Mouse (Mus musculus) cerebellum, adult 2 months (tissue): ENCODE results near the gene Abhd15. TPM values are rescaled to one million over a fixed set of nuclear protein-coding genes. Genes with fewer than 3 reads are reported as not detected.

ENCODE experiments used
- DNase-seq, 2 experiments: peaks; one replicate each; pipeline ENCODE4 v3.0.0; 2021
- H3K27ac ChIP-seq: fragments of 200-500 bp; 2 replicates; pipeline ENCODE4 v1.5.1; 2012; ENCODE audit warnings: low read length, control low read depth, inconsistent platforms; ENCODE audit not compliant: insufficient read depth
- H3K27me3 ChIP-seq: fragments of 200-500 bp; 2 replicates; pipeline ENCODE4 v1.6.1; 2012; ENCODE audit warnings: inconsistent platforms, mild to moderate bottlenecking, low read length, moderate library complexity; ENCODE audit not compliant: control insufficient read depth, insufficient read depth
- H3K4me1 ChIP-seq: fragments of 200-500 bp; 2 replicates; pipeline ENCODE4 v1.6.1; 2011; ENCODE audit warnings: low read length; ENCODE audit not compliant: control insufficient read depth, insufficient read depth
- H3K4me3 ChIP-seq: fragments of 200-500 bp; replicated peaks from 2 replicates; pipeline ENCODE3; 2011; ENCODE audit warnings: mild to moderate bottlenecking, low read depth, low read length, control low read depth; ENCODE audit not compliant: insufficient read depth
- CTCF ChIP-seq: fragments of 200-500 bp; IDR thresholded peaks from 2 replicates; pipeline ENCODE4 v1.5.1; 2011; ENCODE audit warnings: low read depth, mild to moderate bottlenecking, control low read depth, low read length, moderate library complexity, borderline replicate concordance; ENCODE audit not compliant: insufficient read depth
- POLR2A ChIP-seq: fragments of 200-500 bp; IDR thresholded peaks from 2 replicates; pipeline ENCODE4 v1.6.1; 2011; ENCODE audit warnings: low read length, control low read depth, borderline replicate concordance; ENCODE audit not compliant: insufficient read depth
- WGBS: fragments of 180-500 bp; shearing (Covaris S2); methylation state at CpG from one replicate; pipeline ENCODE4 v1.1.7; 2018; 5-methylcytosine and 5-hydroxymethylcytosine counted together
- polyA plus RNA-seq: library from polyadenylated mRNA; depleted of rRNA; stranded (reverse); fragments of >200 nt; gene quantifications from 2 replicates; pipeline ENCODE4 v1.2.3, GENCODE M21; 2012; rRNA removed

Gene Abhd15
- 0.98 and 1.0 TPM in 2 replicates for polyA plus RNA-seq

GRCm38 (mm10) chr11:77514832-77515636 is at the start of gene Abhd15:
Gene Abhd15 (plus strand): TSS chr11:77515121.
- Histone ChIP-seq H3K4me3 (peak within 1 kb of the TSS; percentile 46), H3K27ac (no peak within 1 kb of the TSS), H3K27me3 (no peaks in the 10 kb centered on the region), H3K4me1 (no peaks in the 10 kb centered on the region)
- 1% methylated on average over 72 of the region's 72 CpGs for WGBS
- no peak for TF ChIP-seq CTCF
- no peak for TF ChIP-seq POLR2A
- peak; percentile 61 to 63 for DNase-seq

- no peak overlapping the region for H3K4me3 ChIP-seq
- DNase-seq, result no peak
- H3K27me3 ChIP-seq, result no peaks in the 10 kb centered on the region
- H3K27ac ChIP-seq, result no peak overlapping the region
- H3K4me1 ChIP-seq, result no peaks in the 10 kb centered on the region
- TF ChIP-seq POLR2A, result no peak
- TF ChIP-seq CTCF, result no peak
- whole genome bisulfite sequencing, result 54% methylated on average over 9 of the region's 9 CpGs
Measured at GRCm38 (mm10) chr11:77466544-77466943, 48.4 kb upstream of the Abhd15 start.

- no peaks in the 10 kb centered on the region for H3K4me1 ChIP-seq
- peak; percentile 62 to 63 for DNase-seq
- H3K27me3 ChIP-seq, result no peaks in the 10 kb centered on the region
- TF ChIP-seq CTCF (peak; percentile 40; the same call in 1 of the 2 replicates), POLR2A (no peak)
- no peak overlapping the region for H3K4me3 ChIP-seq
- no peak overlapping the region for H3K27ac ChIP-seq
- 11% methylated on average over 25 of the region's 25 CpGs for WGBS
Measured at GRCm38 (mm10) chr11:77467157-77467556, 47.8 kb upstream of the Abhd15 start.

GRCm38 (mm10) chr11:77467784-77468183 is 47.1 kb upstream of the Abhd15 start:
- no peak for TF ChIP-seq POLR2A
- peak; percentile 75 for TF ChIP-seq CTCF
- no peaks in the 10 kb centered on the region for H3K4me1 ChIP-seq
- H3K27me3 ChIP-seq, result no peaks in the 10 kb centered on the region
- no peak overlapping the region for H3K27ac ChIP-seq
- DNase-seq, result peak; percentile 75 to 80
- no peak overlapping the region for H3K4me3 ChIP-seq
- 7% methylated on average over 20 of the region's 20 CpGs for WGBS

GRCm38 (mm10) chr11:77468397-77468796 is 46.5 kb upstream of the Abhd15 start:
- Histone ChIP-seq H3K27ac (no peak overlapping the region), H3K27me3 (no peaks in the 10 kb centered on the region), H3K4me1 (no peaks in the 10 kb centered on the region), H3K4me3 (no peak overlapping the region)
- DNase-seq, result no peak
- no peak for TF ChIP-seq CTCF
- TF ChIP-seq POLR2A, result no peak
- 93% methylated on average over 9 of the region's 9 CpGs for WGBS

- 75% methylated on average over 29 of the region's 29 CpGs for WGBS
- Histone ChIP-seq H3K4me3 (no peak overlapping the region), H3K27me3 (no peaks in the 10 kb centered on the region), H3K27ac (no peak overlapping the region), H3K4me1 (peaks cover 5% of the 10 kb centered on the region)
- DNase-seq, result no peak
- TF ChIP-seq CTCF, result no peak
- TF ChIP-seq POLR2A, result no peak
Measured at GRCm38 (mm10) chr11:77471407-77471806, 43.5 kb upstream of the Abhd15 start.

- H3K4me3 ChIP-seq, result no peak overlapping the region
- WGBS, result 88% methylated on average over 16 of the region's 16 CpGs
- H3K4me1 ChIP-seq, result peaks cover 11% of the 10 kb centered on the region
- DNase-seq, result no peak
- no peak overlapping the region for H3K27ac ChIP-seq
- H3K27me3 ChIP-seq, result no peaks in the 10 kb centered on the region
- TF ChIP-seq POLR2A (no peak), CTCF (no peak)
Measured at GRCm38 (mm10) chr11:77472775-77473174, 42.1 kb upstream of the Abhd15 start.

- Histone ChIP-seq H3K4me3 (no peak overlapping the region), H3K27ac (no peak overlapping the region), H3K27me3 (no peaks in the 10 kb centered on the region), H3K4me1 (peaks cover 11% of the 10 kb centered on the region)
- 46% methylated on average over 14 of the region's 14 CpGs for WGBS
- TF ChIP-seq POLR2A, result no peak
- no peak for TF ChIP-seq CTCF
- no peak for DNase-seq
Measured at GRCm38 (mm10) chr11:77476216-77476615, 38.7 kb upstream of the Abhd15 start.
